Comparison of ENCODE assay signal across 29 mouse cellular contexts in the genomic region with DNA sequence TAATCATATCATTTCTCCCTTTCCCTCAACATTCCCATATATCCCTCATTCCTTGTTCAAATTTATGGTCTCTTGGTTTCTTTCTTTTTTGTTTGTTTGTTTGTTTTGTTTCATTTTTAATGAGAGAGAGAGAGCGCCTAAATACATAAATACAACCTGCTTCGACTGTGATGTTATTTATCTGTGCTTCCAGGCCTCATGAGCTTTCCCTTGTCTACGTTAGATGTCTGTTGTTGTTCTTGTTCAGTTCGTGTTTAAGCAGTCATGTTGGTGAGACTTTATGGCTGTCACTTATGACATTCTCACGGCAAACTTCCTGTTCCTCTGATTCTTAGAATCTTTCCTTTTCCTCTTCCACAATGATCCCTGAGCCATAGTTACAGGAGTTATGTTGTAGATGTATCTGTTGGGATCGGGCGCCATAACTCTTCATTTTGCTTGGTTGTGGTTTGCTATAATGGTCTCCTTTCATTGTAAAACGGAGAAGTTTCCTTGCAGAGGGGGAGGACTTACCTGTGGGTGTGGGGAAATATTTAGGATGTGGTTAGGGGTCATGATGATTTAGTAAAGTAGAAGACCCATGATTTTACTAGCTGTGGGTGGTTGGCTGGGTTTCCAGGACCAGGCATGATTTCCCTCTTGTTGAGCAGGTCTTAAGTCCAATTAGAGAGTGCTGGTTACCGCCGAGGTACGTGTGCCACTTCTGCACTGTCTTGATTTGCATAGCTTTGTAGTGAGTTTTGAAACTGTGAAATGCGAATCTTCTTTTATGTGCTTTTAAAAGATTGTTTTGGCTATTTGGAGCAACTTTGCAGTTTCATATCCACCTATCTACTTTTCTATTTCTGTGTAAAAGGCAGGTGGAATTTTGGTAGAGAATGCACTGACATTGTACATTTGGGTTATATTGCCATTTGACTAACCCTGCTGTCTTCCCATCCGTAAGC. TPM values are rescaled to one million over a fixed set of nuclear protein-coding genes. Genes with fewer than 3 reads are reported as not detected.
A peak's percentile ranks its signal among the peaks of the same experiment; 100 is the strongest.
DNase-seq lines count a peak whose midpoint lies in the region; ATAC-seq and TF ChIP-seq lines count a peak whose summit lies in the region.
"Had no signal": no experiment of that assay in that cellular context is flagged by ENCODE, and none has a peak within 500 bp of the region (broad histone marks: within the 10 kb centered on the region; RNA-seq: fewer than 3 reads in every experiment).

No protein-coding gene starts in this region.

- dilution Hi-C loops in CH12.LX (cut with MboI; ENCODE audit: extremely low pct_ligation_motif_present, extremely low pct_unique_long_range_greater_than_20kb, low sequenced_read_pairs): no loop called here

- 81% methylated on average over 13 of the region's 13 CpGs for WGBS in limb, embryonic 14.5 days
- WGBS in limb, embryonic 10.5 days: 91% methylated on average over 13 of the region's 13 CpGs
- 93% methylated on average over 13 of the region's 13 CpGs for WGBS in forebrain, embryonic 11.5 days

- TF ChIP-seq EP300 in CH12.LX (IDR thresholded peaks at IDR 0.05; ENCODE audit: low read length): 0 out of 2 replicates have a peak, but pooled peaks have one; percentile 34

- in situ Hi-C loops in CH12.LX (cut with MboI; ENCODE audit: low pct_ligation_motif_present, low pct_unique_long_range_greater_than_20kb, low sequenced_read_pairs): no loop called here

- H3K79me2 ChIP-seq in CH12.LX (replicated peaks; ENCODE audit: control insufficient read depth, extremely low read depth, insufficient read depth, poor library complexity, severe bottlenecking): peaks cover 5% of the 10 kb centered on the region; the same call in 1 of the 2 replicates

- ATAC-seq in limb, embryonic 14.5 days (ENCODE audit: low FRiP score, low read depth): no peak
- no peak for ATAC-seq in forebrain, embryonic 11.5 days (replicated peaks; ENCODE audit: low FRiP score)
- ATAC-seq: activated CD4-positive, CD25-positive, alpha-beta regulatory T cell, adult 4 months; forebrain, embryonic 14.5 days; forebrain, postnatal 0 days; hindbrain, embryonic 16.5 days; intestine, embryonic 16.5 days had no signal

- peaks cover 32% of the 10 kb centered on the region for H3K4me1 ChIP-seq in limb, embryonic 14.5 days (ENCODE audit: control insufficient read depth, insufficient read depth, low read length)
- H3K4me1 ChIP-seq in limb, embryonic 10.5 days: peaks cover 14% of the 10 kb centered on the region
- peaks cover 9 to 21% of the 10 kb centered on the region in 2 experiments for H3K4me1 ChIP-seq in CH12.LX (ENCODE audit: control insufficient read depth in 1 of 2, insufficient read depth in 2 of 2)
- peaks cover 10% of the 10 kb centered on the region; the same call in 1 of the 2 replicates for H3K4me1 ChIP-seq in embryonic fibroblast, embryonic 13.5 days (ENCODE audit: control insufficient read depth, insufficient read depth, low read length)
- H3K4me1 ChIP-seq in forebrain, embryonic 11.5 days (replicated peaks; ENCODE audit: control insufficient read depth, insufficient read depth, low read length): no peaks in the 10 kb centered on the region

- no peak for TF ChIP-seq POLR2A in limb, embryonic 14.5 days (IDR thresholded peaks at IDR 0.05; ENCODE audit: borderline replicate concordance, extremely low read depth, insufficient read depth, insufficient read length)
- TF ChIP-seq POLR2A in CH12.LX (IDR thresholded peaks at IDR 0.05; ENCODE audit: low read depth, low read length): no peak
- TF ChIP-seq POLR2A in embryonic fibroblast, embryonic 13.5 days (IDR thresholded peaks at IDR 0.05; ENCODE audit: low read depth, low read length): no peak

- TF ChIP-seq CTCF in CH12.LX (conservative IDR thresholded peaks at IDR 0.05 in 1 of 2, IDR thresholded peaks at IDR 0.05 in 1 of 2; ENCODE audit: low read depth in 2 of 2, low read length in 2 of 2): no peak
- no peak for TF ChIP-seq CTCF in embryonic fibroblast, embryonic 13.5 days (IDR thresholded peaks at IDR 0.05; ENCODE audit: borderline replicate concordance, insufficient read depth, low read length)

- H3K36me3 ChIP-seq in limb, embryonic 14.5 days (ENCODE audit: control insufficient read depth, insufficient read depth, low read length): peaks cover 6% of the 10 kb centered on the region; the same call in 1 of the 2 replicates
- H3K36me3 ChIP-seq in limb, embryonic 10.5 days: peaks cover 20% of the 10 kb centered on the region
- H3K36me3 ChIP-seq in CH12.LX (replicated peaks in 1 of 2; ENCODE audit: control insufficient read depth in 1 of 2, insufficient read depth in 1 of 2, low read length in 1 of 2): peaks cover 0 to 4% of the 10 kb centered on the region in 2 experiments
- peaks cover 2% of the 10 kb centered on the region; the same call in 1 of the 2 replicates for H3K36me3 ChIP-seq in forebrain, embryonic 11.5 days (ENCODE audit: control insufficient read depth, insufficient read depth, low read length)
- H3K36me3 ChIP-seq: heart, embryonic 15.5 days had no signal

- H3K9ac ChIP-seq in limb, embryonic 14.5 days (ENCODE audit: low read depth, low read length, severe bottlenecking): no peak overlapping the region
- no peak overlapping the region for H3K9ac ChIP-seq in CH12.LX (ENCODE audit: insufficient read depth, low read depth)
- no peak overlapping the region for H3K9ac ChIP-seq in forebrain, embryonic 11.5 days (ENCODE audit: low read length)
- H3K9ac ChIP-seq: forebrain, postnatal 0 days; heart, embryonic 12.5 days; heart, embryonic 15.5 days; hindbrain, embryonic 13.5 days had no signal

- no peaks in the 10 kb centered on the region for H3K27me3 ChIP-seq in limb, embryonic 14.5 days (ENCODE audit: control insufficient read depth, insufficient read depth, low read length)
- no peaks in the 10 kb centered on the region for H3K27me3 ChIP-seq in limb, embryonic 10.5 days (ENCODE audit: low read depth, poor library complexity, severe bottlenecking)
- H3K27me3 ChIP-seq in CH12.LX (replicated peaks): no peaks in the 10 kb centered on the region
- no peaks in the 10 kb centered on the region for H3K27me3 ChIP-seq in forebrain, embryonic 11.5 days (ENCODE audit: control insufficient read depth, insufficient read depth, low read length)
- H3K27me3 ChIP-seq: heart, embryonic 12.5 days; heart, embryonic 15.5 days; hindbrain, embryonic 13.5 days had no signal

- H3K4me2 ChIP-seq in limb, embryonic 14.5 days (replicated peaks; ENCODE audit: low read depth, low read length, severe bottlenecking): no peak overlapping the region
- H3K4me2 ChIP-seq in CH12.LX (ENCODE audit: insufficient read depth, low read depth, poor library complexity, severe bottlenecking): peak overlapping the region; percentile 93
- H3K4me2 ChIP-seq in forebrain, embryonic 11.5 days (ENCODE audit: low read depth, low read length, severe bottlenecking): no peak overlapping the region
- H3K4me2 ChIP-seq: heart, embryonic 12.5 days; heart, embryonic 15.5 days; hindbrain, embryonic 13.5 days had no signal

- no peak for TF ChIP-seq RAD21 in CH12.LX (IDR thresholded peaks at IDR 0.05; ENCODE audit: low read depth, low read length)

- no peak for DNase-seq in limb, embryonic 14.5 days (ENCODE audit: low spot score)
- no peak for DNase-seq in limb, embryonic 10.5 days (ENCODE audit: low spot score)
- peak; percentile 13 for DNase-seq in CD4-positive helper T cell, adult 2 months (ENCODE audit: low read depth, low spot score)
- no peak for DNase-seq in CH12.LX (ENCODE audit: extremely low read depth)
- DNase-seq in gastrocnemius, adult 18-20 months (ENCODE audit: low spot score): no peak
- no peak for DNase-seq in forebrain, embryonic 11.5 days (ENCODE audit: low spot score)
- DNase-seq: adrenal gland, adult 8-10 months; adrenal gland, postnatal 25 days; B cell, adult 2 months; cerebellum, adult 18-20 months; cerebellum, adult 9-10 months; cerebellum, postnatal 14 days; forebrain, postnatal 0 days; gastrocnemius, adult 2 months; gastrocnemius, postnatal 14 days; heart, adult 11 months; heart, postnatal 10 days; heart, postnatal 36 days; kidney, adult 18-20 months had no signal

- H3K27ac ChIP-seq in limb, embryonic 14.5 days (replicated peaks; ENCODE audit: low read depth, low read length): 0 out of 2 replicates have a peak overlapping the region, but pooled peaks have one; percentile 43
- no peak overlapping the region for H3K27ac ChIP-seq in limb, embryonic 10.5 days
- H3K27ac ChIP-seq in CH12.LX (ENCODE audit: insufficient read depth, low read depth): no peak overlapping the region
- peak overlapping the region; percentile 59 for H3K27ac ChIP-seq in embryonic fibroblast, embryonic 13.5 days (ENCODE audit: insufficient read depth, low read length)
- H3K27ac ChIP-seq in forebrain, embryonic 11.5 days (ENCODE audit: low read depth, low read length): no peak overlapping the region
- H3K27ac ChIP-seq: forebrain, embryonic 10.5 days; gastrocnemius, adult 2 months; heart, embryonic 15.5 days; hindbrain, embryonic 10.5 days; hindbrain, embryonic 13.5 days had no signal

- no peak overlapping the region for H3K4me3 ChIP-seq in limb, embryonic 14.5 days (replicated peaks; ENCODE audit: low read length)
- H3K4me3 ChIP-seq in limb, embryonic 10.5 days: no peak overlapping the region
- H3K4me3 ChIP-seq in CH12.LX (replicated peaks in 1 of 3; ENCODE audit: low read depth in 2 of 3, low read length in 2 of 3, poor library complexity in 1 of 3): no peak overlapping the region
- no peak overlapping the region for H3K4me3 ChIP-seq in embryonic fibroblast, embryonic 13.5 days (ENCODE audit: insufficient read depth, low read length)
- no peak overlapping the region for H3K4me3 ChIP-seq in forebrain, embryonic 11.5 days (ENCODE audit: low read depth, low read length)
- H3K4me3 ChIP-seq: forebrain, embryonic 10.5 days; gastrocnemius, adult 2 months; heart, embryonic 12.5 days; heart, embryonic 15.5 days; hindbrain, embryonic 10.5 days; hindbrain, embryonic 13.5 days had no signal

- H3K9me3 ChIP-seq in limb, embryonic 14.5 days (ENCODE audit: control insufficient read depth, low read length): no peaks in the 10 kb centered on the region
- H3K9me3 ChIP-seq in limb, embryonic 10.5 days (replicated peaks): no peaks in the 10 kb centered on the region
- peaks cover 3% of the 10 kb centered on the region for H3K9me3 ChIP-seq in CH12.LX (replicated peaks; ENCODE audit: low read length)
- H3K9me3 ChIP-seq in forebrain, embryonic 11.5 days (ENCODE audit: control insufficient read depth, low read length): no peaks in the 10 kb centered on the region; the same call in 1 of the 2 replicates
- H3K9me3 ChIP-seq: heart, embryonic 15.5 days; hindbrain, embryonic 13.5 days had no signal

RNA-seq across cellular contexts. Expression of a gene that starts 17.6 kb away (rescaled TPM):
- 79.8 and 83.7 TPM in 2 replicates for polyA plus RNA-seq in limb, embryonic 14.5 days (2012; rRNA removed)
- 37.5 and 58.6 TPM in 2 replicates for polyA plus RNA-seq in limb, embryonic 14.5 days (2014; fragmentation: Nextera tagmentation; extraction: Ambion mirVana)
- polyA plus RNA-seq in limb, embryonic 10.5 days (2016; fragmentation: Nextera tagmentation; extraction: Ambion mirVana): 17.8 and 18.6 TPM in 2 replicates
- total RNA-seq in CH12.LX (2012; rRNA removed) (12.8 and 13.3 TPM in 2 replicates), CH12.LX (2014; rRNA removed) (27.2 and 28.3 TPM in 2 replicates)
- polyA plus RNA-seq in CH12.LX (2012; ENCODE audit: insufficient read length, low read depth): 16.5 and 21.4 TPM in 2 replicates
- polyA plus RNA-seq in embryonic fibroblast, embryonic 13.5 days (2011; ENCODE audit: insufficient read length, low read depth, missing spikeins): 198 and 217 TPM in 2 replicates
- total RNA-seq in gastrocnemius, adult 18-20 months (2021): 10 to 100 TPM; 47.9 to 49.8 TPM
- 26.3 and 32.8 TPM in 2 replicates for polyA plus RNA-seq in forebrain, embryonic 11.5 days (2014; fragmentation: Nextera tagmentation; extraction: Ambion mirVana)

Comparison
In these comparisons a context has a peak if more than half of its experiments do, and no peak if none do; other contexts are left out.
1. H3K27ac ChIP-seq: peak in limb, embryonic 14.5 days (single experiment) and embryonic fibroblast, embryonic 13.5 days (single experiment); none in limb, embryonic 10.5 days (single experiment), CH12.LX (single experiment) and forebrain, embryonic 11.5 days (single experiment).